Mouse (Mus musculus): ENCODE results near the gene Scel.

DNA sequence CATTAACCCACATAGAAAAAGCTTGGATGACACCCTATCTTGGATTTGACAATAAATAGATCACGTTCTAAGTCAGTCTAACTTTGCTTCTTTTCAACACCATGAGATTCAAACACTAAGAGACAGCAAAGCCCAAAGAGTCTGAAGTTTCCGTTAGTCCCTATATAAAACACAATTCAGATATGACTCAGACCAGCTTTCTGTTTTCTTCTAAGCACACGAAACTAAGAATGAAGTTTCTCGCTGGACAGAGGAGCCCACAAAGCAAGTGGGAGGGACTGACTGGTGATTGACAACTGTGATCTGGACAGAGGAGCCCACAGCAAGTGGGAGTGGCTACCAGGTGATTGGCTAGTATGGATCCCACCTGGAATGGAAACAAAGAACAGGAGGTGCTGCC, 106.6 kb downstream of the Scel start:
- no peak for TF ChIP-seq CTCF (IDR thresholded peaks at IDR 0.05; ENCODE audit: control insufficient read depth, insufficient read depth, low read length)
- TF ChIP-seq POLR2A (IDR thresholded peaks at IDR 0.05; ENCODE audit: borderline replicate concordance, control insufficient read depth, low read depth, low read length) = no peak

All from bone marrow, adult 2 months (tissue).